Comparison of ENCODE assay signal across 13 mouse cellular contexts in the genomic region with DNA sequence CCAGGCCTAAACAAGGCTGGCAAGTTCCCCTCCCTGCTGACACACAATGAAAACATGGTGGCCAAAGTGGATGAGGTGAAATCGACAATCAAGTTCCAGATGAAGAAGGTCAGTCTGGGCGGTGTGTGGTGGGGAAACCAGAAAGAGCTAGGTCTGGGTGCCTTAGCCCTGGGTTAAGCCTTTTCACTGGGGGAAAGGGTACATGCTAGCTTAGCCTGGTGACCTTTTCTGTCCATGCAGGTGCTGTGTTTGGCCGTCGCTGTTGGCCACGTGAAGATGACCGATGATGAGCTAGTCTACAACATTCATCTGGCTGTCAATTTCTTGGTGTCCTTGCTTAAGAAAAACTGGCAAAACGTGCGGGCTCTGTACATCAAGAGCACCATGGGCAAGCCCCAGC. TPM values are rescaled to one million over a fixed set of nuclear protein-coding genes. Genes with fewer than 3 reads are reported as not detected.
DNase-seq lines count a peak whose midpoint lies in the region; ATAC-seq and TF ChIP-seq lines count a peak whose summit lies in the region.
"Not testable (repeated sequence)": the region's sequence is repeated elsewhere in the genome, so short reads cannot be mapped to it uniquely, and the experiment has no call there.
"Had no signal": no experiment of that assay in that cellular context is flagged by ENCODE, and none has a peak within 500 bp of the region (broad histone marks: within the 10 kb centered on the region; RNA-seq: fewer than 3 reads in every experiment).

No protein-coding gene starts in this region.

- H3K9ac ChIP-seq in heart, embryonic 13.5 days; kidney, embryonic 14.5 days (ENCODE audit: low read depth, low read length); liver, adult 2 months (ENCODE audit: low read depth, low read length); liver, postnatal 0 days (replicated peaks); stomach, embryonic 15.5 days: not testable (repeated sequence)

- H3K79me3 ChIP-seq in C2C12 (ENCODE audit: low read depth), result peaks cover 25% of the 10 kb centered on the region

- 0 out of 2 replicates have a peak overlapping the region, but pooled peaks have one; percentile 83 for H3K27ac ChIP-seq in embryonic fibroblast, embryonic 13.5 days (ENCODE audit: insufficient read depth, low read length)
- H3K27ac ChIP-seq in heart, embryonic 13.5 days (replicated peaks); kidney, embryonic 14.5 days (ENCODE audit: low read depth, low read length); liver, adult 2 months (replicated peaks; ENCODE audit: insufficient read depth, low read depth, low read length); liver, postnatal 0 days (ENCODE audit: low read depth): not testable (repeated sequence)
- 0 out of 2 replicates have a peak overlapping the region, but pooled peaks have one; percentile 35 for H3K27ac ChIP-seq in stomach, embryonic 15.5 days

- peaks cover 35% of the 10 kb centered on the region for H3K36me3 ChIP-seq in C2C12 (ENCODE audit: control insufficient read depth, insufficient read depth)
- H3K36me3 ChIP-seq in heart, embryonic 13.5 days, result peaks cover 71% of the 10 kb centered on the region
- H3K36me3 ChIP-seq in kidney, embryonic 14.5 days (ENCODE audit: control insufficient read depth, insufficient read depth, low read length), result peaks cover 52% of the 10 kb centered on the region
- H3K36me3 ChIP-seq in liver, adult 2 months (ENCODE audit: control insufficient read depth, insufficient read depth, low read length), result not testable (repeated sequence)
- peaks cover 18% of the 10 kb centered on the region for H3K36me3 ChIP-seq in liver, postnatal 0 days (replicated peaks; ENCODE audit: insufficient read depth, low read length)
- peaks cover 22% of the 10 kb centered on the region for H3K36me3 ChIP-seq in stomach, embryonic 15.5 days

- not testable (repeated sequence) for H3K9me3 ChIP-seq in heart, embryonic 13.5 days; kidney, embryonic 14.5 days (ENCODE audit: control insufficient read depth, low read length); liver, postnatal 0 days (ENCODE audit: low read length); stomach, embryonic 15.5 days

- not testable (repeated sequence) for TF ChIP-seq EP300 in liver, postnatal 0 days (IDR thresholded peaks at IDR 0.05; ENCODE audit: low read depth)

- peak overlapping the region; percentile 91 for H3K4me2 ChIP-seq in heart, embryonic 13.5 days
- H3K4me2 ChIP-seq in kidney, embryonic 14.5 days (replicated peaks; ENCODE audit: low read depth, low read length), result peak overlapping the region; percentile 95
- H3K4me2 ChIP-seq in liver, postnatal 0 days (ENCODE audit: low read depth, low read length), result not testable (repeated sequence)
- peak overlapping the region; percentile 75; the same call in 1 of the 2 replicates for H3K4me2 ChIP-seq in stomach, embryonic 15.5 days

- H3K79me2 ChIP-seq in C2C12 (ENCODE audit: control insufficient read depth, insufficient read depth), result peaks cover 33% of the 10 kb centered on the region
- not testable (repeated sequence) for H3K79me2 ChIP-seq in liver, adult 2 months (ENCODE audit: control insufficient read depth, insufficient read depth, low read length)

- H3K4me1 ChIP-seq in embryonic fibroblast, embryonic 13.5 days (ENCODE audit: control insufficient read depth, insufficient read depth, low read length), result not testable (repeated sequence)
- H3K4me1 ChIP-seq in heart, embryonic 13.5 days, result peaks cover 60% of the 10 kb centered on the region
- peaks cover 51% of the 10 kb centered on the region for H3K4me1 ChIP-seq in kidney, embryonic 14.5 days (ENCODE audit: control insufficient read depth, insufficient read depth, low read length)
- H3K4me1 ChIP-seq in liver, adult 2 months (ENCODE audit: control insufficient read depth, insufficient read depth, low read length), result peaks cover 13% of the 10 kb centered on the region
- H3K4me1 ChIP-seq in liver, postnatal 0 days (ENCODE audit: insufficient read depth), result peaks cover 18% of the 10 kb centered on the region
- peaks cover 42% of the 10 kb centered on the region for H3K4me1 ChIP-seq in stomach, embryonic 15.5 days

- WGBS in heart, embryonic 13.5 days, result 52% methylated on average over 8 of the region's 8 CpGs
- 62% methylated on average over 7 of the region's 8 CpGs for WGBS in kidney, embryonic 14.5 days
- 35% methylated on average over 8 of the region's 8 CpGs for WGBS in liver, adult 2 months
- WGBS in liver, postnatal 0 days (ENCODE audit: insufficient replicate concordance), result 73% methylated on average over 6 of the region's 8 CpGs
- WGBS in stomach, embryonic 15.5 days, result 36% methylated on average over 8 of the region's 8 CpGs

- peak overlapping the region; percentile 25 for H3ac ChIP-seq in C2C12 (ENCODE audit: control insufficient read depth, insufficient read length, low read depth)

- not testable (repeated sequence) for H3K27me3 ChIP-seq in C2C12 (ENCODE audit: control insufficient read depth, insufficient read depth, insufficient read length); heart, embryonic 13.5 days (replicated peaks); kidney, embryonic 14.5 days (ENCODE audit: control insufficient read depth, insufficient read depth, low read length); liver, adult 2 months (ENCODE audit: control insufficient read depth, insufficient read depth, low read length); liver, postnatal 0 days (ENCODE audit: insufficient read depth, low read length); stomach, embryonic 15.5 days (replicated peaks)

- peak overlapping the region; percentile 98 for H3K4me3 ChIP-seq in C2C12 (ENCODE audit: insufficient read depth, poor library complexity, severe bottlenecking)
- H3K4me3 ChIP-seq in embryonic fibroblast, embryonic 13.5 days (ENCODE audit: insufficient read depth, low read length), result peak overlapping the region; percentile 23
- H3K4me3 ChIP-seq in heart, embryonic 13.5 days, result 0 out of 2 replicates have a peak overlapping the region, but pooled peaks have one; percentile 11
- H3K4me3 ChIP-seq in kidney, embryonic 14.5 days (ENCODE audit: low read length), result peak overlapping the region; percentile 96; the same call in 1 of the 2 replicates
- H3K4me3 ChIP-seq in liver, adult 2 months (ENCODE audit: insufficient read depth, low read depth, low read length); stomach, embryonic 15.5 days (replicated peaks): not testable (repeated sequence)
- peak overlapping the region; percentile 62; the same call in 1 of the 2 replicates for H3K4me3 ChIP-seq in liver, postnatal 0 days (ENCODE audit: low read depth, low read length)

- not testable (repeated sequence) for ATAC-seq in heart, embryonic 13.5 days (ENCODE audit: extremely low read depth, insufficient number of reproducible peaks, low FRiP score, low TSS enrichment); kidney, embryonic 14.5 days (ENCODE audit: low FRiP score, low TSS enrichment); liver, postnatal 0 days; stomach, embryonic 15.5 days (ENCODE audit: insufficient read depth, low FRiP score, low read depth)

- TF ChIP-seq CTCF in C2C12 (IDR thresholded peaks at IDR 0.05; ENCODE audit: control insufficient read depth, insufficient read depth, insufficient read length); embryonic fibroblast, embryonic 13.5 days (IDR thresholded peaks at IDR 0.05; ENCODE audit: borderline replicate concordance, insufficient read depth, low read length); liver, adult 2 months (IDR thresholded peaks at IDR 0.05; ENCODE audit: low read depth, low read length); liver, postnatal 0 days (IDR thresholded peaks at IDR 0.05; ENCODE audit: low read depth): not testable (repeated sequence)

- peak; percentile 56; the same call in 1 of the 2 replicates for TF ChIP-seq POLR2A in embryonic fibroblast, embryonic 13.5 days (IDR thresholded peaks at IDR 0.05; ENCODE audit: low read depth, low read length)
- TF ChIP-seq POLR2A in liver, adult 2 months (IDR thresholded peaks at IDR 0.05; ENCODE audit: extremely low read depth, insufficient read depth, low read length), result not testable (repeated sequence)

- peak; percentile 48 for DNase-seq in NIH3T3 (ENCODE audit: low read depth)
- DNase-seq in liver, adult 2 months (ENCODE audit: extremely low read depth, low read depth, low spot score), result peak; percentile 41
- DNase-seq in liver, postnatal 0 days, result not testable (repeated sequence)

RNA-seq across cellular contexts. Expression of a gene that starts 2.3 kb away (rescaled TPM):
- 3,499 TPM for polyA plus RNA-seq in C2C12 (2012; fragmentation: generic; extraction: Trizol)
- polyA plus RNA-seq in embryonic fibroblast, embryonic 13.5 days (2011; ENCODE audit: insufficient read length, low read depth, missing spikeins), result 1,157 and 1,234 TPM in 2 replicates
- 389 and 419 TPM in 2 replicates for polyA plus RNA-seq in heart, embryonic 13.5 days (2015; fragmentation: Nextera tagmentation; extraction: Ambion mirVana)
- polyA plus RNA-seq in kidney, embryonic 14.5 days (2014; fragmentation: Nextera tagmentation; extraction: Ambion mirVana), result 911 and 1,064 TPM in 2 replicates
- 497 and 711 TPM in 2 replicates for total RNA-seq in liver, adult 2 months (2014; rRNA removed)
- polyA plus RNA-seq in liver, adult 2 months (2012; rRNA removed), result 1,137 and 1,616 TPM in 2 replicates
- polyA plus RNA-seq in liver, postnatal 0 days (2015; fragmentation: Nextera tagmentation; extraction: Ambion mirVana), result 296 and 311 TPM in 2 replicates
- polyA plus RNA-seq in stomach, embryonic 15.5 days (2015; fragmentation: Nextera tagmentation; extraction: Ambion mirVana), result 490 and 616 TPM in 2 replicates

RNA-seq across cellular contexts. Expression of a gene that starts 17.3 kb away (rescaled TPM):
- polyA plus RNA-seq in C2C12 (2012; fragmentation: generic; extraction: Trizol), result 42.0 TPM
- 22.3 and 23.4 TPM in 2 replicates for polyA plus RNA-seq in embryonic fibroblast, embryonic 13.5 days (2011; ENCODE audit: insufficient read length, low read depth, missing spikeins)
- 19.3 and 22.2 TPM in 2 replicates for polyA plus RNA-seq in heart, embryonic 13.5 days (2015; fragmentation: Nextera tagmentation; extraction: Ambion mirVana)
- polyA plus RNA-seq in kidney, embryonic 14.5 days (2014; fragmentation: Nextera tagmentation; extraction: Ambion mirVana), result 24.1 and 31.9 TPM in 2 replicates
- 6.6 and 9.1 TPM in 2 replicates for total RNA-seq in liver, adult 2 months (2014; rRNA removed)
- 6.4 and 6.8 TPM in 2 replicates for polyA plus RNA-seq in liver, adult 2 months (2012; rRNA removed)
- 6.7 and 7.1 TPM in 2 replicates for polyA plus RNA-seq in liver, postnatal 0 days (2015; fragmentation: Nextera tagmentation; extraction: Ambion mirVana)
- 26.9 and 29.9 TPM in 2 replicates for polyA plus RNA-seq in stomach, embryonic 15.5 days (2015; fragmentation: Nextera tagmentation; extraction: Ambion mirVana)

RNA-seq across cellular contexts. Expression of a gene that starts 20.0 kb away (rescaled TPM):
- 21.5 TPM for polyA plus RNA-seq in C2C12 (2012; fragmentation: generic; extraction: Trizol)
- 58.5 and 64.0 TPM in 2 replicates for polyA plus RNA-seq in embryonic fibroblast, embryonic 13.5 days (2011; ENCODE audit: insufficient read length, low read depth, missing spikeins)
- 5.9 and 7.3 TPM in 2 replicates for polyA plus RNA-seq in heart, embryonic 13.5 days (2015; fragmentation: Nextera tagmentation; extraction: Ambion mirVana)
- polyA plus RNA-seq in kidney, embryonic 14.5 days (2014; fragmentation: Nextera tagmentation; extraction: Ambion mirVana), result 8.7 and 10.9 TPM in 2 replicates
- 3.0 and 3.7 TPM in 2 replicates for total RNA-seq in liver, adult 2 months (2014; rRNA removed)
- polyA plus RNA-seq in liver, adult 2 months (2012; rRNA removed), result 7.6 and 11.0 TPM in 2 replicates
- polyA plus RNA-seq in liver, postnatal 0 days (2015; fragmentation: Nextera tagmentation; extraction: Ambion mirVana), result 0.79 and 1.2 TPM in 2 replicates
- polyA plus RNA-seq in stomach, embryonic 15.5 days (2015; fragmentation: Nextera tagmentation; extraction: Ambion mirVana), result 11.5 and 12.0 TPM in 2 replicates
- total RNA-seq: common myeloid progenitor, adult 5-6 weeks had no signal
- polyA plus RNA-seq: CD4-positive, CD25-positive, alpha-beta regulatory T cell, adult 4 months had no signal

RNA-seq across cellular contexts. Expression of a gene that starts 34.4 kb away (rescaled TPM):
- 0.27 TPM for polyA plus RNA-seq in C2C12 (2012; fragmentation: generic; extraction: Trizol)
- 0.51 TPM in 1 of 2 replicates, not detected in the other for polyA plus RNA-seq in embryonic fibroblast, embryonic 13.5 days (2011; ENCODE audit: insufficient read length, low read depth, missing spikeins)
- polyA plus RNA-seq in heart, embryonic 13.5 days (2015; fragmentation: Nextera tagmentation; extraction: Ambion mirVana), result 4.1 TPM in 2 replicates
- polyA plus RNA-seq in kidney, embryonic 14.5 days (2014; fragmentation: Nextera tagmentation; extraction: Ambion mirVana), result 5.1 and 5.6 TPM in 2 replicates
- not detected in 2 replicates for total RNA-seq in liver, adult 2 months (2014; rRNA removed)
- polyA plus RNA-seq in liver, adult 2 months (2012; rRNA removed), result not detected in 2 replicates
- polyA plus RNA-seq in liver, postnatal 0 days (2015; fragmentation: Nextera tagmentation; extraction: Ambion mirVana), result 0.18 and 0.33 TPM in 2 replicates
- polyA plus RNA-seq in stomach, embryonic 15.5 days (2015; fragmentation: Nextera tagmentation; extraction: Ambion mirVana), result 4.2 and 5.0 TPM in 2 replicates
- total RNA-seq: common myeloid progenitor, adult 5-6 weeks; heart, adult 18-20 months; megakaryocyte progenitor cell, adult 5-6 weeks had no signal
- polyA plus RNA-seq: Patski had no signal
